Mouse (Mus musculus) embryonic fibroblast, embryonic 13.5 days (primary cell): ENCODE results near the gene Klhl36.
"Not testable (repeated sequence)": the region's sequence is repeated elsewhere in the genome, so short reads cannot be mapped to it uniquely, and the experiment has no call there.

Experiments
- CTCF ChIP-seq: IDR thresholded peaks from 2 replicates; pipeline ENCODE4 v1.5.1; 2011; ENCODE audit warnings: mild to moderate bottlenecking, control low read depth, low read length, moderate library complexity, borderline replicate concordance; ENCODE audit not compliant: insufficient read depth
- POLR2A ChIP-seq: IDR thresholded peaks from 2 replicates; pipeline ENCODE4 v1.6.1; 2011; ENCODE audit warnings: low read depth, mild to moderate bottlenecking, control low read depth, low read length, moderate library complexity

DNA sequence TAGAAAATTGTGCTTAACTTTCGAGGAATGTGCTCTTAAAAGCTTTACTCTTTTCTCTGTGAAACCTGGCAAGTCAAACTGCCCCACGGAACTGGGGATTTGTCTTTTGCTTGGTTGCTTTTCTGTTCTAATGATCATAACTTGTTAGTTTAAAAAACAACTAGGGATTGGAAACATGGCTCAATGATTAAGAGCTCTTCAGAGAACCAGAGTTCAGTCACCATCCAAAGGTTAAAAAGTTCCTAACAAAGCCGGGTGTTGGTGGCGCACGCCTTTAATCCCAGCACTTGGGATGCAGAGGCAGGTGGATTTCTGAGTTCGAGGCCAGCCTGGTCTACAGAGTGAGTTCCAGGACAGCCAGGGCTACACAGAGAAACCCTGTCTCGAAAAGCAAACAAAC lies 16.3 kb upstream of the Klhl36 start:
- TF ChIP-seq CTCF, POLR2A: not testable (repeated sequence)
